In genomic region chr13:98694773-98695314, GRCm38 (mm10) we compare ENCODE assay signal across 9 mouse cellular contexts. TPM values are rescaled to one million over a fixed set of nuclear protein-coding genes. Genes with fewer than 3 reads are reported as not detected.
DNase-seq lines count a peak whose midpoint lies in the region; ATAC-seq and TF ChIP-seq lines count a peak whose summit lies in the region.
"Had no signal": no experiment of that assay in that cellular context is flagged by ENCODE, and none has a peak within 500 bp of the region (broad histone marks: within the 10 kb centered on the region; RNA-seq: fewer than 3 reads in every experiment).

Tmem171 (minus strand) TSS chr13:98694834.

- H3K36me3 ChIP-seq in neural tube, embryonic 11.5 days (ENCODE audit: control insufficient read depth, insufficient read depth, low read length), result no peaks in the 10 kb centered on the region
- H3K36me3 ChIP-seq in heart, embryonic 11.5 days (ENCODE audit: control insufficient read depth, insufficient read depth, low read length), result no peaks in the 10 kb centered on the region
- H3K36me3 ChIP-seq in kidney, embryonic 15.5 days, result no peaks in the 10 kb centered on the region
- H3K36me3 ChIP-seq in lung, postnatal 0 days (ENCODE audit: insufficient read depth, low read length), result no peaks in the 10 kb centered on the region

- H3K4me3 ChIP-seq in neural tube, embryonic 11.5 days (ENCODE audit: low read depth, low read length), result peak within 1 kb of the TSS; percentile 28
- peak within 1 kb of the TSS; percentile 47 for H3K4me3 ChIP-seq in heart, embryonic 11.5 days (ENCODE audit: low read depth, low read length)
- peak within 1 kb of the TSS; percentile 42 for H3K4me3 ChIP-seq in kidney, embryonic 15.5 days (replicated peaks)
- peak within 1 kb of the TSS; percentile 43 for H3K4me3 ChIP-seq in lung, postnatal 0 days (ENCODE audit: low read depth, low read length)
- H3K4me3 ChIP-seq: myocyte had no signal

- peak within 1 kb of the TSS; percentile 64 for H3K4me2 ChIP-seq in neural tube, embryonic 11.5 days (ENCODE audit: low read depth)
- H3K4me2 ChIP-seq in heart, embryonic 11.5 days, result peak within 1 kb of the TSS; percentile 87
- H3K4me2 ChIP-seq in kidney, embryonic 15.5 days, result peak within 1 kb of the TSS; percentile 77
- H3K4me2 ChIP-seq in lung, postnatal 0 days (replicated peaks; ENCODE audit: low read depth, low read length), result peak within 1 kb of the TSS; percentile 66

- 0 out of 2 replicates have a peak, but pooled peaks cover 4% of the 10 kb centered on the region for H3K4me1 ChIP-seq in neural tube, embryonic 11.5 days (ENCODE audit: control insufficient read depth, insufficient read depth, low read length)
- peaks cover 20% of the 10 kb centered on the region for H3K4me1 ChIP-seq in heart, embryonic 11.5 days (ENCODE audit: control insufficient read depth, insufficient read depth, low read length)
- H3K4me1 ChIP-seq in kidney, embryonic 15.5 days, result peaks cover 28% of the 10 kb centered on the region
- H3K4me1 ChIP-seq in lung, postnatal 0 days (ENCODE audit: insufficient read depth, low read depth, low read length), result peaks cover 8% of the 10 kb centered on the region; the same call in 1 of the 2 replicates

- TF ChIP-seq CTCF in lung, postnatal 0 days (IDR thresholded peaks at IDR 0.05), result 0 out of 2 replicates have a peak, but pooled peaks have one; percentile 2

- peaks cover 16% of the 10 kb centered on the region for H3K27me3 ChIP-seq in neural tube, embryonic 11.5 days (ENCODE audit: control insufficient read depth, insufficient read depth, low read length)
- peaks cover 24% of the 10 kb centered on the region for H3K27me3 ChIP-seq in heart, embryonic 11.5 days (ENCODE audit: control insufficient read depth, insufficient read depth, low read length)
- H3K27me3 ChIP-seq in kidney, embryonic 15.5 days, result peaks cover 20% of the 10 kb centered on the region
- no peaks in the 10 kb centered on the region for H3K27me3 ChIP-seq in lung, postnatal 0 days (replicated peaks; ENCODE audit: insufficient read depth, low read length)

- H3K9ac ChIP-seq in neural tube, embryonic 11.5 days (ENCODE audit: low read length), result peak within 1 kb of the TSS; percentile 35; the same call in 1 of the 2 replicates
- peak within 1 kb of the TSS; percentile 72 for H3K9ac ChIP-seq in heart, embryonic 11.5 days (ENCODE audit: low read depth, low read length)
- H3K9ac ChIP-seq in kidney, embryonic 15.5 days, result peak within 1 kb of the TSS; percentile 43
- H3K9ac ChIP-seq in lung, postnatal 0 days (replicated peaks; ENCODE audit: low read depth), result peak within 1 kb of the TSS; percentile 54

- peak; percentile 26 for DNase-seq in neural tube, embryonic 11.5 days (ENCODE audit: low spot score)
- no peak for DNase-seq in neural tube, embryonic 10.5 days (ENCODE audit: extremely low spot score, low spot score)
- peak; percentile 72 for DNase-seq in lung, postnatal 0 days (ENCODE audit: low spot score)
- no peak for DNase-seq in urinary bladder, postnatal 25 days (ENCODE audit: low spot score)
- no peak for DNase-seq in testis, postnatal 10 days (ENCODE audit: low spot score)
- DNase-seq in thymus, postnatal 0 days (ENCODE audit: low spot score), result no peak

- no peak within 1 kb of the TSS for H3K27ac ChIP-seq in neural tube, embryonic 11.5 days (ENCODE audit: low read depth, low read length)
- H3K27ac ChIP-seq in heart, embryonic 11.5 days (ENCODE audit: low read depth, low read length), result no peak within 1 kb of the TSS
- peak within 1 kb of the TSS; percentile 37; the same call in 1 of the 2 replicates for H3K27ac ChIP-seq in kidney, embryonic 15.5 days
- peak within 1 kb of the TSS; percentile 87 for H3K27ac ChIP-seq in lung, postnatal 0 days (ENCODE audit: low read length)

- TF ChIP-seq EP300 in lung, postnatal 0 days (IDR thresholded peaks at IDR 0.05), result no peak

- no peaks in the 10 kb centered on the region for H3K9me3 ChIP-seq in neural tube, embryonic 11.5 days (ENCODE audit: control insufficient read depth, low read length)
- no peaks in the 10 kb centered on the region for H3K9me3 ChIP-seq in heart, embryonic 11.5 days (replicated peaks; ENCODE audit: control insufficient read depth, low read length)
- no peaks in the 10 kb centered on the region for H3K9me3 ChIP-seq in kidney, embryonic 15.5 days (replicated peaks)
- H3K9me3 ChIP-seq in lung, postnatal 0 days (ENCODE audit: low read length), result no peaks in the 10 kb centered on the region

- WGBS in neural tube, embryonic 11.5 days, result 8% methylated on average over 39 of the region's 44 CpGs
- WGBS in heart, embryonic 11.5 days (ENCODE audit: insufficient replicate concordance), result 6% methylated on average over 44 of the region's 44 CpGs
- WGBS in kidney, embryonic 15.5 days, result 6% methylated on average over 42 of the region's 44 CpGs
- WGBS in lung, postnatal 0 days, result 3% methylated on average over 43 of the region's 44 CpGs

- ATAC-seq in neural tube, embryonic 11.5 days (ENCODE audit: insufficient read depth, low FRiP score, low TSS enrichment), result no peak
- no peak for ATAC-seq in heart, embryonic 11.5 days (replicated peaks; ENCODE audit: insufficient number of reproducible peaks, low FRiP score, low TSS enrichment)
- ATAC-seq in kidney, embryonic 15.5 days (replicated peaks; ENCODE audit: low FRiP score), result peak; percentile 81
- ATAC-seq in lung, postnatal 0 days, result peak; percentile 77

RNA-seq across cellular contexts. Expression of gene Tmem171, which starts in this region (rescaled TPM):
- polyA plus RNA-seq in neural tube, embryonic 11.5 days (2014; fragmentation: Nextera tagmentation; extraction: Ambion mirVana), result not detected in 2 replicates
- polyA plus RNA-seq in heart, embryonic 11.5 days (2014; fragmentation: Nextera tagmentation; extraction: Ambion mirVana), result 0.69 and 1.2 TPM in 2 replicates
- polyA plus RNA-seq in kidney, embryonic 15.5 days (2015; fragmentation: Nextera tagmentation; extraction: Ambion mirVana), result 6.5 and 8.0 TPM in 2 replicates
- polyA plus RNA-seq in lung, postnatal 0 days (2015; fragmentation: Nextera tagmentation; extraction: Ambion mirVana), result 20.1 and 22.1 TPM in 2 replicates
- 0.39 and 0.40 TPM in 2 replicates for polyA plus RNA-seq in thymus, postnatal 0 days (2015; fragmentation: Nextera tagmentation; extraction: Ambion mirVana)

Comparison
In these comparisons a context has a peak if more than half of its experiments do, and no peak if none do; other contexts are left out.
1. Peak in DNase-seq, H3K4me3 ChIP-seq, H3K9ac ChIP-seq and H3K4me2 ChIP-seq in neural tube, embryonic 11.5 days; RNA of the gene not detected or under 1 TPM.
2. ATAC-seq: peak in kidney, embryonic 15.5 days (single experiment) and lung, postnatal 0 days (single experiment); none in neural tube, embryonic 11.5 days (single experiment) and heart, embryonic 11.5 days (single experiment).
3. H3K27ac ChIP-seq: peak in kidney, embryonic 15.5 days (single experiment) and lung, postnatal 0 days (single experiment); none in neural tube, embryonic 11.5 days (single experiment) and heart, embryonic 11.5 days (single experiment).
4. Peak in every context shown above with its lines, with median percentiles within 50 percentile points of each other: H3K4me2 ChIP-seq, H3K4me3 ChIP-seq and H3K9ac ChIP-seq.